Mouse (Mus musculus) forebrain, embryonic 11.5 days (tissue): ENCODE measurements at regions not wholly inside any gene's neighbourhood (a gene's known extent, or its start where the extent isn't known, plus 50 kb on each side); places are given as distances from the start of the nearest gene placed in this dataset.

Source experiments
- ATAC-seq: fragments of 200-750 bp; cut with Nextera tagmentation; replicated peaks from 2 replicates; pipeline ENCODE4 v1.8.0; 2017; ENCODE audit warnings: moderate TSS enrichment; ENCODE audit not compliant: low FRiP score
- DNase-seq: peaks from one replicate; pipeline ENCODE4 v3.0.0-alpha.2; 2017; ENCODE audit warnings: low spot score
- H3K27ac ChIP-seq: fragments of 300-500 bp; sonication (generic); 2 replicates; pipeline ENCODE4 v1.5.1; 2014; ENCODE audit warnings: low read depth, low read length
- H3K27me3 ChIP-seq: fragments of 300-500 bp; sonication (generic); 2 replicates; pipeline ENCODE4 v1.6.1; 2014; ENCODE audit warnings: mild to moderate bottlenecking, low read length, mixed read lengths; ENCODE audit not compliant: control insufficient read depth, insufficient read depth
- H3K36me3 ChIP-seq: fragments of 300-500 bp; sonication (generic); 2 replicates; pipeline ENCODE4 v1.6.1; 2014; ENCODE audit warnings: mild to moderate bottlenecking, low read length, moderate library complexity, mixed read lengths; ENCODE audit not compliant: control insufficient read depth, insufficient read depth
- H3K4me1 ChIP-seq: fragments of 300-500 bp; sonication (generic); replicated peaks from 2 replicates; pipeline ENCODE4 v1.6.1; 2014; ENCODE audit warnings: low read length, mixed read lengths; ENCODE audit not compliant: control insufficient read depth, insufficient read depth
- H3K4me2 ChIP-seq: fragments of 300-500 bp; sonication (generic); 2 replicates; pipeline ENCODE4 v1.6.1; 2014; ENCODE audit warnings: low read depth, mild to moderate bottlenecking, low read length, moderate library complexity, mixed read lengths; ENCODE audit not compliant: severe bottlenecking
- H3K4me3 ChIP-seq: fragments of 300-500 bp; sonication (generic); 2 replicates; pipeline ENCODE4 v1.5.1; 2014; ENCODE audit warnings: low read depth, low read length
- H3K9ac ChIP-seq: fragments of 300-500 bp; sonication (generic); 2 replicates; pipeline ENCODE4 v1.6.1; 2014; ENCODE audit warnings: low read length
- H3K9me3 ChIP-seq: fragments of 300-500 bp; sonication (generic); 2 replicates; pipeline ENCODE4 v1.6.1; 2016; ENCODE audit warnings: low read length, mixed read lengths; ENCODE audit not compliant: control insufficient read depth
- WGBS: fragments of 180-500 bp; shearing (Covaris S2); extraction: QIAGEN DNeasy Blood & Tissue Kit; methylation state at CpG from one replicate; pipeline ENCODE4 v1.1.7; 2014; 5-methylcytosine and 5-hydroxymethylcytosine counted together

DNA sequence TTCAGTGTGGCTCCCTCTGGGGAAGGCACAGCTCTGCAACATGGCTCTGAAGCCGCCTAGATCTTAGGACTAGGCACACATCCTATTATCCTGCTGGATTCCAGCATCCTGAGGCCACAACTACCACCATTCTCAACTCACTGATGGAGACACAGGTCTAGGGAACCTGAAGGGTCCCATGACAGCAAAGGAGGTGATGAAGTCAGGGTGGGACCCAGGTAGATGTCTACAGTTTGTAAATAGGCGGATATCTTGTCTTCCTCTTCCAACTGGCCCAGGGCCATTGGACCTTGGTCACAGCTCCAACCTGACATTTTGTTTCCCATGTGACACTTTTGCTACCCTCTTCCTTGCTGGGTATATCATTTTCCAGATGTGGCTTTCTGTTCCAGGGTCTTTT, 106.4 kb downstream of the Vapb start:
- Histone ChIP-seq H3K27me3 (no peaks in the 10 kb centered on the region), H3K9ac (no peak overlapping the region), H3K4me1 (no peaks in the 10 kb centered on the region), H3K9me3 (no peaks in the 10 kb centered on the region), H3K4me3 (no peak overlapping the region), H3K36me3 (no peaks in the 10 kb centered on the region), H3K4me2 (no peak overlapping the region), H3K27ac (no peak overlapping the region)
- ATAC-seq (no peak), DNase-seq (peak; percentile 9)
- WGBS: 73% methylated on average over 2 of the region's 2 CpGs

DNA sequence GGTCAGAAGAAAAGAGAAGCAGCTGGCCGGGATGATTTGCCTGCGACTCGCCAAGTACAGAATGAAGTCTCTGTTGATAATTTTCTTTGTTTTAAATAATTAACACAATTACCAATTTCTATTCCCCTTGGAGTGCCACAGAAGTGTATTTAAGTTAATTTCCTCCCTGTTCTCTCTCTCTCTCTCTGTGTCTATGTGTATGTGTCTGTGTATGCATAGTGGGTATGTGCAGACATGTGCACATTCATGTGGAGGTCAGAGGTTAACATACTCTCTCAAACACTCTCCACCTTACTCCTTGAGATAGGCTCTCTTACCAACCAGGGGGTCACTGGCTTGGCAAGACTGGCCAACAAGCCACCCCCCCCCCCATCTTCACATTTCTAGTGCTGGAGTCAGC, 107.2 kb downstream of the Vapb start:
- WGBS: 84% methylated on average over 3 of the region's 3 CpGs
- DNase-seq: peak; percentile 40

DNA sequence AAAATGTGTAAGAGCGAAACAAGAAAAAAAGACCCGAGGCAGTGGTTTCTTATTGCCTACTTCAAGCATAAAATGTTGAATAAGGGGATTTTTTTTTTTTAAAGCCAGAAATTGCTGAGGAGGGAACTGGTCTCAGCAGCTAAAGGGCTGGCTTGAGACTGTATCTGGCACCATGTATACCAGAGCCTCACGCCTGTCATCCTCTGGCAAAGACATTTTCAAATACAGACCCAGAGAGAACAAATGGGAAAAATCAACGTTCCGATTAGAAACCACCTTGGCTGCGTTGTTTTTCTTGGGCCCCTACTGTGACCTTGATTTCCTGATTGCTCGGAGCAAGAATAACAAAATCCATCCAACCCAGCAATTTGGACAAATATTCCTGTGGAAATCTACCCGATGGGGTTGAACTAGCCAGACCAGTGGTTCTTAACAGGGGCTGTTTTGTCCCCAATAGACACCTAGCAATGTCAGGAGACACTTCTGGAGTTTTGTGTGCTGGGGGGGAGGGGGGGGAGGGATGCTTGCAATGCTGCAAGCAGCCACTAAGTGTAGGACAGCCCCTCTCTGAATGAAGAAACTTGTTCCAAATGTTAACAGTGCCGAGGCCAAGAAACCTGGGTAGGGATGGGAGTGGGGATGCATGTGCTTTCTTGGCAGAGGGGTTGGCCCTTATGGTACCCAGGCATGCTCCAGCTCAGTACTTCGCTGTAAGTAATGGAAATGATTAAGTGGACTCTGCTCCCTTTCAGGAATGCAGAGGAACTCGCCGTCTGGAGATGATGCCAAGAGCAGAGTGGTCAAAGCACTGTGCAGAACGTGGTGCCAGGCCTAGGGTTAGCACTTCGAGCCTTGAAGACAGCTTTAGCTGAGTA, 108.1 kb downstream of the Vapb start:
- 77% methylated on average over 14 of the region's 14 CpGs for whole genome bisulfite sequencing
- ATAC-seq (no peak), DNase-seq (peak; percentile 36)
- H3K4me2 ChIP-seq: no peak overlapping the region
- H3K27me3 ChIP-seq: no peaks in the 10 kb centered on the region
- no peaks in the 10 kb centered on the region for H3K4me1 ChIP-seq
- H3K9me3 ChIP-seq: no peaks in the 10 kb centered on the region
- H3K9ac ChIP-seq: no peak overlapping the region
- no peak overlapping the region for H3K27ac ChIP-seq
- no peak overlapping the region for H3K4me3 ChIP-seq
- no peaks in the 10 kb centered on the region for H3K36me3 ChIP-seq

More for the DNA sequence above, 107.2 kb downstream of the Vapb start:
- ATAC-seq: no peak
- Histone ChIP-seq H3K27ac (no peak overlapping the region), H3K4me3 (no peak overlapping the region), H3K27me3 (no peaks in the 10 kb centered on the region), H3K9me3 (no peaks in the 10 kb centered on the region), H3K4me1 (no peaks in the 10 kb centered on the region), H3K36me3 (no peaks in the 10 kb centered on the region), H3K4me2 (no peak overlapping the region), H3K9ac (no peak overlapping the region)

DNA sequence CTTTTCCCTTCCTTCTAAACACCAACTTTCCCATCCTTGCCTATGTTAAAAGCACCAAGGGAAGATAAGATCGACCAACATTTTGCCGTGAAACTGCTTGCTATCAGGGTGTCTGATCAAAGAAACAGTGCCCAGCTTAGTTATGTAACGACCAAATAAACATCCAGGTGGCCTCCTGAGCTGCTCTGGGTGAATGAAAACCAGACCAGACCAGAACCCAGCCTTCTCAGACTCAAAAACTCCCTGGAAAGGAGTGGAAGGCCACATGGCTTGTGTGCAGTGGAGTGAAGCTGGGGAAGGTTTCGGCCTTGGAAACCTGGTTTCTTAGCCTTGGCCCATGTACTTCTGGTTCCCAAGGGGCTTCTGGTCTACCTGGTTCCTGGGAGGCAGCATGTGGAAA, 113.7 kb downstream of the Vapb start:
- ATAC-seq (no peak), DNase-seq (no peak)
- Histone ChIP-seq H3K36me3 (no peaks in the 10 kb centered on the region), H3K4me1 (no peaks in the 10 kb centered on the region), H3K4me2 (no peak overlapping the region), H3K27ac (no peak overlapping the region), H3K4me3 (no peak overlapping the region), H3K27me3 (no peaks in the 10 kb centered on the region), H3K9ac (no peak overlapping the region), H3K9me3 (no peaks in the 10 kb centered on the region)
- WGBS: 78% methylated on average over 4 of the region's 4 CpGs

DNA sequence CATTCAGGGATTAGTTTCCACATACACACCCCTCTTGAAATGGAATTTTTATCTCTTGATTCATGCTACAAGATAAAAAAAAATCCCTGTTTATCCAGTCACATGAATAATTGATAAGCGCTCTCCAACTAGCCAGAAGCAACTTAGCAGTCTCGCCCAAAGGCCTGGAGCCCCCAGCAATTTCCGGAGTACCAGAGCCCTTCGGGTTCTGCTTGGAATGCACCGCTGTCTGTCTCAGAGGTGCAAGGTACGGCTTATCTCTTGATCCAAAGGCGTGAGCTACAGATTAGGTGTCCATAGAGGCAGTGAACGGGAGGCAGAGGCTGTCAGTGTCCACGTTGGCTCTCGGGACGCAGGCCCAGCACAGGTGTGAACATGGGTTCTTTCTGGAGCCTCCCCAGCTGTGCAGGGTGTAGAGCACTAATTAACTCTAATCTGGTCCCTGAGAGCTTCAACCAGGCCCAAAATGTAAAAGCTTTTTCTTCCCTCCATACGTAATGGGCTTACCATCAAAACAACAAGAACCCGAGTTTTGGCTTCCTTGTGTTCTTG, 116.9 kb downstream of the Vapb start:
- DNase-seq (peak; percentile 44), ATAC-seq (no peak)
- Histone ChIP-seq H3K36me3 (no peaks in the 10 kb centered on the region), H3K4me1 (no peaks in the 10 kb centered on the region), H3K9ac (no peak overlapping the region), H3K27ac (no peak overlapping the region), H3K9me3 (no peaks in the 10 kb centered on the region), H3K4me2 (no peak overlapping the region), H3K27me3 (no peaks in the 10 kb centered on the region), H3K4me3 (no peak overlapping the region)
- WGBS: 73% methylated on average over 13 of the region's 13 CpGs

DNA sequence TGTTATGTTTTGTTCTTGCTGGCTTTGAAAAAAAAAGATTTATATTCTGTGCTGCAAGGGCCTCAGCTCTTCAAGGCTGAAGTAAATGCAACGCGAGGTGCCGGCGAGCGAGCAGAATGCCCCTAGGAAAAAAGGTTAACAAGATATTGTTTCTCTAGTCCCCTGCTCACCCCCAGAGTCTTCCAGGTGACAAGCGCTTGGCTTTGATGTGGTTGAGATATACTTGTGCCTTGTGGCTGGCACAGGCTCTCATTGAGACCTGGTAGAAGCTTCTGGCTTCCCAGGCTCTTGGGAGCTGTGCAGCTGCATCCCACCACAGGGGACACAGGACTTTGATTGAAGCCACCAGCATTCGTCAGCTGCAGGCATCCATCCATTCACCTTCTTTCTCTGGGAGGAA, 117.5 kb downstream of the Vapb start:
- 75% methylated on average over 7 of the region's 7 CpGs for WGBS
- no peak overlapping the region for H3K4me3 ChIP-seq
- ATAC-seq (no peak), DNase-seq (peak; percentile 46)
- H3K27me3 ChIP-seq: no peaks in the 10 kb centered on the region
- no peak overlapping the region for H3K4me2 ChIP-seq
- H3K9me3 ChIP-seq: no peaks in the 10 kb centered on the region
- no peak overlapping the region for H3K27ac ChIP-seq
- no peak overlapping the region for H3K9ac ChIP-seq
- no peaks in the 10 kb centered on the region for H3K4me1 ChIP-seq
- no peaks in the 10 kb centered on the region for H3K36me3 ChIP-seq

DNA sequence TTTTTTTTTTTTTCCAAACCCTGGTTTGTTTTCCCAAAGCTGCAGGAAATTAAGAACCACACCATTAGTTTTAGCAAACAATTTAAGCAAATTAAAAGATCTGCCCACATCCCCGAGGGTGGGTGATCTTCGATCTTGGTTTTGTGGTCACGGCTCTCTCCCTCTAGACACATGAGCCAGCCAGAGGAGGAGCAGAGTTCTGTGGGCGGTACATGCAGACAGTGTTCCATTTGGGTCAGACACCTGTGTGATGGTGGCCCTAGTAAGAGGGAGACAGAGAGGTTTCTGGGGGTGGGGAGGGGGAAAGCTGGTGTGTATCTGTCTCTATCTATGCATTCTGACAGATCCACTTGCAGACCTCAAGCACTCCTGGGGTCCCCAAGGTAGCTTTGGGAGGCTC, 118.0 kb downstream of the Vapb start:
- Histone ChIP-seq H3K4me2 (no peak overlapping the region), H3K4me3 (no peak overlapping the region), H3K27me3 (no peaks in the 10 kb centered on the region), H3K9me3 (no peaks in the 10 kb centered on the region), H3K9ac (no peak overlapping the region), H3K27ac (no peak overlapping the region), H3K4me1 (no peaks in the 10 kb centered on the region), H3K36me3 (no peaks in the 10 kb centered on the region)
- 80% methylated on average over 4 of the region's 4 CpGs for WGBS
- no peak for ATAC-seq
- DNase-seq: peak; percentile 39

DNA sequence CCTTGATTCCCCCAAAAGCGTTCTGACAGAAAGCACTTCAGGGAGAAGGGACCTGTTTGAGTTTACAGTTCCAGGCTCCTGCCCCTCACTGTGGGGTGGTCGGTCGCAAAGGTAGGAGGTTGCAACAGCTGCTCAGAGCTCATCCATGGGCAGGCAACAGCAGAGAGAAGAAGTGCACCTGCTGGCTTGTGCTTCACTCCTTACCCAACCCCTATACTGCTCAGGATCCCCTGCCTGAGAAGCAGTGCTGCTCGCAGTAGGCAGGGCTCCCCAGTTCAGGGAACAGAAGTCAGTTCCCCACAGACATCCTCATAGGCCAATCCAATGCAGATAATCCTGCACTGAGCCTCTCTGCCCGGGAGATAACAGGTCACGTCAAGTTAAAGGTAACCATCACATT, 119.7 kb downstream of the Vapb start:
- WGBS: 83% methylated on average over 6 of the region's 6 CpGs

DNA sequence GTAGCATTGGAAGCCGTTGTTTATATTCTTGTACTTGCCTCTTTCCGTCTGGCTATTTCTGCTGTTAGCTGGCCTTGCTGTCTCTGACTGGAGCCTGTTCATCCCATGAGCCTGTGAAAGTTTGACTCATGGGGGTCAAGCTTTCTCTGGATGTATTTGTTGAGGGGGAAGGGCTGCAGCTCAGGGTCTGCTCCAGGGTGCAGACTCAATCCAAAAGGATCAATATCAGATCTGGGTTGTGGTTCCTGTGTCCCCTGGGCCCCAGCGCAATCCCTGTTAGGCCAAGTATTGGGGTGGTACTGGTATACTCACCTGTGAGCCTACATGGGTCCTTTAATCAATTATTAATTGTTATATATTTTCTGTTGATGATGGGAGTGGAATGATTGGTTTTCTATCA, 135.7 kb downstream of the Vapb start:
- ATAC-seq: no peak
- no peak for DNase-seq
- Histone ChIP-seq H3K27me3 (no peaks in the 10 kb centered on the region), H3K9ac (no peak overlapping the region), H3K9me3 (no peaks in the 10 kb centered on the region), H3K4me2 (no peak overlapping the region), H3K36me3 (no peaks in the 10 kb centered on the region), H3K4me3 (no peak overlapping the region), H3K4me1 (no peaks in the 10 kb centered on the region), H3K27ac (no peak overlapping the region)
- WGBS: 85% methylated on average over 3 of the region's 3 CpGs

More for the DNA sequence above, 119.7 kb downstream of the Vapb start:
- H3K9ac ChIP-seq: no peak overlapping the region
- no peak for DNase-seq
- H3K4me2 ChIP-seq: no peak overlapping the region
- H3K4me1 ChIP-seq: no peaks in the 10 kb centered on the region
- H3K9me3 ChIP-seq: no peaks in the 10 kb centered on the region
- H3K27ac ChIP-seq: no peak overlapping the region
- H3K4me3 ChIP-seq: no peak overlapping the region
- no peak for ATAC-seq
- H3K36me3 ChIP-seq: no peaks in the 10 kb centered on the region
- H3K27me3 ChIP-seq: no peaks in the 10 kb centered on the region
